Mouse (Mus musculus) mouse trophoblast stem cell (cell line): ENCODE measurements around the gene Rab3gap1.
"Not testable (repeated sequence)": the region's sequence is repeated elsewhere in the genome, so short reads cannot be mapped to it uniquely, and the experiment has no call there.

Experiments used
- in situ Hi-C, 2 experiments: fragments of 300-500 bp; cut with MseI, MboI; formaldehyde crosslinking; loops; 2 replicates in 1 of 2; 3 replicates in 1 of 2; pipeline ENCODE4 v1.15.1; 2025

Rab3gap1 gene

DNA sequence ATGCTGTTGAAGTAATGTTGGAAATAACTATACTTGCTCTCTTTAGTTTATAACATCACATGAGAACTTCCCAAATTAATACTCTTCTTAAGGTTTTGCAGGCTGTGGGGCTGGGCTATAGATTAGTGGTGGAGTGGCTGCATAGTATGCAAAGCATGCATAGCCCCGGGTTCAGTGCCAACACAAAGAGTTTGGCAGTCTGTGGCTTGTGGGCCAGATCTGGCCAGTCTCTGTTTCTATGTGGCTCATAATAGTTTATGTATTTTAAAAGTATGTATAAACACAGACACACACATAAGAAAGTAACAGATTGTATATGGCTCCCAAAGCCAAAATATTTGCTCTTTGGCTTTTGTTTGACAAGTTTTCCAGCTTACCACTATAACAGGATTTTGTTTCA, 47.2 kb downstream of the Rab3gap1 start:
- in situ Hi-C loops: no loop called here

DNA sequence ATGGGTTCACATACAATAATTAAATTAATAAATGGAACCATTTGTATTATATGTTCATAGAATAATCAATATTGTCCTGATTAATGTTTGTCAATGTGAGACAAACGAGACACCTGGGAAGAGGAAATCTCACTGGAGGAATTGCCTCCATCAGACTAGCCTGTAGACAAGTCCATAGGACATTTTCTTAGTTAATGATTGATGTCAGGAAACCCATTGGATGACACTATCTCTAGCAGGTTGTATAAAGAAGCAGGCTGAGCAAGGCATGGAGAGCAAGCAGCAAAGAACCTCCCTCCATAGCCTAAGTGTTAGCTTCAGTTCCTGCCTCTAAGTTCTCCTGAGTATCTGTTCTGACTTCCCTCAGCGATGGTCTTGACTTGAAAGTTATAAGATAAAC, 64.8 kb downstream of the Rab3gap1 start:
- in situ Hi-C loops: no loop called here

DNA sequence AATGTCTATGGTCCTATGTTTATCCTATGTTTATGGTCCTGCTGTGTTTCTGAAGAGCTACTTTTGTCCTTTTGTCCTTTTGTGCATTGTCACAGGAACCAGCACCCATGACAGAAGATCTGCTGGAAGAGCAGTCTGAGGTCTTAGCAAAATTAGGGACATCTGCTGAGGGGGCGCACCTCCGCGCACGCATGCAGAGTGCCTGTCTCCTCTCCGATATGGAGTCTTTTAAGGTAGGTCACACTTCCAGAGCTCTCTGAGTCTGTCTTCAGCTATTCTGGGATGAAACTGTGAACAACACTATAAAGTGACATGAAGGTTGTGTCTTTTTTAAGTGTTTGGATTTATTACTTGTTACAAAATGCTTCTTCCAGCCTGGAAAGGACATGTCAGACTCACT, 65.7 kb downstream of the Rab3gap1 start:
- in situ Hi-C loops: no loop called here

DNA sequence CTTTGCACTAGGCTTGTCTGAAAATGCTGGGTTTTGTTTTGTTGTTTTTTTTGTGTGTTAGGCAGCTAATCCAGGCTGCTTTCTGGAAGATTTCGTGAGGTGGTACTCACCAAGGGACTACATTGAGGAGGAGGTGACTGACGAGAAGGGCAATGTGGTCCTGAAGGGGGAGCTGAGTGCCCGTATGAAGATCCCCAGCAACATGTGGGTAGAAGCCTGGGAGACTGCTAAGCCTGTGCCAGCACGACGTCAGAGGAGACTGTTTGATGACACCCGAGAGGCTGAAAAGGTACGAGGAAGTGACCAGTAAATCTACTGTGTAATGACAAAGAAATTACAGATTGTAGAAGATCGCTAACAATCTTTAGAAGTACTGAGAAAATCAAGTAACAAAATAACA, 68.7 kb downstream of the Rab3gap1 start:
- in situ Hi-C loops: no loop called here

DNA sequence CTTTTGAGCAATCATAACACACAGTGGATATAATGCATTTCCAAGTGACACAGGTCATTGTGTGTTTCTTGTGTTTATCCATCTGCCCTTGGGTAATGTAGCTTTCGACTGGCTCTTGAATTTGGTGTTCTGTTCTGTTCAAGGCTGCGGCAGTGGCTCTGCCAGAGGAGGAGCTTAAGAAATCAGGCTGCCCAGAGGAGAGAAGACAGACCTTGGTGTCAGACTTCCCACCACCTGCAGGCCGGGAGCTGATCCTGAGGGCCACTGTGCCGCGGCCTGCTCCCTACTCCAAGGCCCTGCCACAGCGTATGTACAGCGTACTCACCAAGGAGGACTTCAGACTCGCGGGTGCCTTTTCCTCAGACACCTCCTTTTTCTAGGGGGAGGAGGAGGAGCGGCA, 73.7 kb downstream of the Rab3gap1 start:
- in situ Hi-C loops: no loop called here

DNA sequence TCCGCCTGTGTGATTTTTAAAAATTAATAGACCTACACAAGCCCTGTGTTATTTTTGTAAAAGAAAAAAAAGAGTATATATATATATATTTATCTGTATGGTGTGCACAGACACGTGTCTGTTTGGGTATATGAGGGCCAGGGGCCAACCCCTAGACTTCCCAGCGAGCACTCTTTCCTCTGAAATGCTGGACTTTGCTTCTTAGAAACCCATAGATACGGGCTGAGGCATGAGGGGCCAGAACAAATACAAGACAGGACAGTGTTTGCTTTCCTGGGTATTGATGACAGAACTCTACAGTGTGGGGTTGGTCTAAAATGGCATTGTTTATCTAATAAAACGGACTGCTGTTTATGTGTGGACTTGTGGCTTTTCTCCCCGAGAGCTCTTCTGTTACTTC, 74.9 kb downstream of the Rab3gap1 start:
- in situ Hi-C loops: no loop called here

DNA sequence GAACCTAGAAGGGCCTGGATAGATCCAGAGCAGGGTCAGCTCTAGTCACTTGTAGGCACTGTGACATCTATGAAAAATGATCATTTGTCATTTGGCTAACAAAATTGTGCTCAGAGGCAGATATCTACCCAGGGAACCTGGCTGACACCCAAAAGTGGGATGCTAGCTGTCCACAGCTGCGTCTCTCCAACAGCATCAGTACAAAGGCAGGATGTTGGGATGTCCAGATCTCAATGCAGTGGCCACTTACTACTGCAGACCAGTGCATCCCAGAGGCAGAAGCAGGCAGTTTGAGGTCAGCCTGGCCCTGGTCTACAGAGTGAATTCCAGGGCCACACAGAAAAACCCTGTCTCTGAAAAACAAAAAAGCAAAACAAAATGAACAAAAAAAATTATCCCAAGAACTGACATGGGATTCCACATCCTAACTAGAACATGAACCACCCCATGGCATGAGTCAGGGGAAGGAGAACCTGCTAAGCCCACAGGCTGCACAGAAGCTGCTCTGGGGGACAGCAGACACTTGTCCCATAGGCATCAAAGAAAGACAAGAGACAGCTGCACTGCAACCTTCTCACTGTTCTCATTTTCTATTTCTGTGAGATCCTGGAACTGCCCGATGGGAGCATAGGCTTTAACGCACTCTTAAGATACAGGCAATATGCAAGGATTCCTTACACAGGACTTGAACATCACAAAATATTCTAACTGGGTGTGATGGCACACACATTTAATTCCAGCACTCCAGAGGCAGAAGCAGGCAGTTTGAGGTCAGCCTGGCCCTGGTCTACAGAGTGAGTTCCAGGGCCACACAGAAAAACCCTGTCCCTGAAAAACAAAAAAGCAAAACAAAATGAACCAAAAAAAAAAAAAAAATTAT, 77.4 kb downstream of the Rab3gap1 start:
- in situ Hi-C loops: no loop called here

DNA sequence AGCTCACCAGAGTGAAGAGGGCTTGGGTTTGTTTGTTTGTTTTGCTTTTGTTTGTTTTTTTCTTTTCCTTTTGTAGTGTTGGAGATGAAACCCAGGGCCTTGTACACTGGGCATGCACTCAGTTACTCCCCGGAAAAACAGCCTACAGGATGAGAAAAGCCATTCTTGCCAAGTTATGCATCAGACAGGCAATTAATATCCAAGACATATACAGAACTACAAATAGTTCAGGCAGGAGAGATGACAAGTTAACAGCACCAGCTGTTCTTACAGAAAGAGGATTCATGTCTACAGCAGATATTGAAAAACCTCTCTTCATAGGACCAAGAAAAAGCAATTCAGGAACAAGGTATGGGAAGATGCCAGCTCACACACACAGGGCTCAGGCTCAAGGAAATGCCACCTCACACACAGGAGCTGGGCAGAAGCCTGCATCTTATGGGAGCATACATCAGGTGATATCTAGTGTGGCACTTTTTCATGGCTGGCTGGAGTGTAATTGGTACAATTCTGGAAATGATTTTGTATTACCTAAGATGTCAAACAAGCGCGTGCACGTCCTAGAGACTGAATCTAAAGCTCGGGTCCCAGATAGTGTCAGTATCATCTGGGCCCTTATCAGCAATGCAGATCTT, 78.2 kb downstream of the Rab3gap1 start:
- in situ Hi-C loops: no loop called here

DNA sequence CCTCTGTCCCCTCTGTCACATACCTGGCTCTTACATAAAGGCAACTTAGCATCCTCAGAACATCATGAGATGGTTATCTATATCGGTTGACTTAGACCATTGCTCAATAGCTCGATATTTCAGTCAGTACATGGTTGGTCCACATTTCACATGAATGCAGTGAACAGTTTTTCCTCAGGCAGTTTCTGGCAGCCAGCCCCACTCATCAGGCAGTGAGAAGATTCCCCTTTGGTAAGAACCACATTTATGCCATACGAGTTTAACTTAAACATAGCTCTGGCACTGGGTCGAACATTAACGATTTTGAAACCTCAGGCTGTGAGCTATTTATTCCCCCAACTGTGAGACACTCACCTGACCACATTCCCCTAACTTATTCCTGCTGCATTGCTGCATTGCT, 80.2 kb downstream of the Rab3gap1 start:
- in situ Hi-C loops: no loop called here

DNA sequence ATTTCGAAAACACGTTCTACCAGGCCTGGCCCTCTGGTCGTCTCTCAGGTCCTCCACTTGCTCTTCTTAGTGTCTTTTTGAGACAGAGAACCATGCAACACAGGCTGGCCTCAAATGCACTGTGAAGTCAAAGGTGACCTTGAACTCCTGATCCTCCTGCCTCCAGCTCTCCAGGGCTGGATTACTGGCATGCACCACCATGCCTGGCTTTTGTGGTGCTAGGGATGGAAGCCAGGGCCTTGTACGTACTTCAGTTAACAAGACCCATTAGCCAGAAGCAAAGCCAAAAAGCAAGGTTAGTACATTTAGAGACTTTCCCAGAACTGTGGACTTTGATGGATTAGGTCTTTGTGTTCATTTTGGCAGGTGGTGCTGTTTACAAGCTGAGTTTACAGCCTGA, 83.7 kb downstream of the Rab3gap1 start:
- in situ Hi-C loops: no loop called here

DNA sequence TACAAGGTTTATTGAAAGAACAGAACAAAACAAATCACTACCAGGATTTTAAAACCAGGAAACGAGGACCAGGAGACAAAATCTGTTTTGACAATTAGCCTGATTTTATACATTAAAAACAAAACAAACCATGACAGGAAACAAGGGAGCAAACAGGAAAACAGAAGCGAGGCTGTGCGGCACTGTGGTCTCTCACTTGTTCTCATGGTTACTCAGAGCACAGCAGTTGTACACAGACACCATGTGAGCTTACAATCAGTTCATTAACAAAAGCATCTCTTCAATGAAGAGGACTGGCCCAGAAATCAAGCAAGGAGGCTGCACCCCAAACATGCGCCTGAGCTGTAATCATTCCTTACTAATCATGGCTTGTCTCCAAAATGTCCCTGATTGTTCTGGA, 85.6 kb downstream of the Rab3gap1 start:
- in situ Hi-C loops: not testable (repeated sequence)

DNA sequence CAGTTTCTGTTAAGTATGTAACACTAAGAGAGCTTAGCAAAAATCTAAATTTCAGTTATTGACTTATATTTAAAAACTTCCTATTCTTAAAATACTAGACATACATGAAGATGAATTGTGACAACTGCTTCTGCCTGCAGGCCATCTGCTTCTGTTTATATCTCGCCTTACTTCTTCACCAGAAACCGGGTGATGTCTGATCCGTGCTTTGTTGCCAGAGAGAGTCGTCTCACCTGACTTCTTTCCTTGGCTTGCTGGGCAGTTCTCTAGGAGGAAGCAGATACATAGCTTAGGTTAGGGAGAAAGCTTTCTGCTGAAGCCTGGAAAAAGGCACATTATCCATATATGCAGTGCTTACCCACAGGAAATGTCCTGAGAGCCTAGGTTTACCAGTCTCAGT, 86.2 kb downstream of the Rab3gap1 start:
- in situ Hi-C loops: no loop called here

DNA sequence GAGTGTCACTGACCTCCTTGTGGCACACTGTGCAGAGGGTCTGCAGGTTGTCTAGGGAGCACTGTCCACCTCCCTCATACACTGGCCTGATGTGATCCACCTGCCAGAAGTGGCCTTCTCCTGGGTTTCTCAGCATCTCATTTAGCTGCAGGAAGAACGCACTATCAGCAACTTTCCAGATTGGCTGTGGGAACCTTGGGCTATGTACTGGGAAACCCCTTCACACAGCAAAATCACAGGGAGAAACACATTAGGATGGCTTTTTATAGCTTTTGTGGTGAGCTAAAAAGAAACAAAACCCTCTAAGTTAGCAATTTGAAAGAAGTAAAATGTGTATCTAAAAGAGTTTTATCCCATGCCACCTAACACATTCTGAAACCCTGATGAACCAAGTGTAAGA, 88.0 kb downstream of the Rab3gap1 start:
- in situ Hi-C loops: no loop called here

DNA sequence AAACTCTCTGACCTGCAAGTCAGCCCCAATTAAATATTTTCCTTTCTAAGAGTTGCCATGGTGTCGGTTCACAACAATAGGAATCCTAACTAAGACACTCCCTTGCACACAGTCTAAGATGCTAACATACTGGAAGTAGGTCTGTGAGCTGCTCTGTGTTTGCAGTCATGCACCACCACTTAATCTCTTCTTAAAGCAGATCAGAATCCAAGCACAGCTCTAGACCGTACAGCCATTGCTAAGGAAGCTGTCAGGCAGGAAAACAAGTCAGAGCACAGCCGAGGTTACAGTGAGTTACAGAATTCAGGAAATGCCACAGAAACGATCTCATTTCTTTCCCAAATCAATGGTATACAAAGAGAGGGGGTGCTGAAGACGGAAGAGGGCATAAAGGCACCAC, 90.2 kb downstream of the Rab3gap1 start:
- in situ Hi-C loops: no loop called here

DNA sequence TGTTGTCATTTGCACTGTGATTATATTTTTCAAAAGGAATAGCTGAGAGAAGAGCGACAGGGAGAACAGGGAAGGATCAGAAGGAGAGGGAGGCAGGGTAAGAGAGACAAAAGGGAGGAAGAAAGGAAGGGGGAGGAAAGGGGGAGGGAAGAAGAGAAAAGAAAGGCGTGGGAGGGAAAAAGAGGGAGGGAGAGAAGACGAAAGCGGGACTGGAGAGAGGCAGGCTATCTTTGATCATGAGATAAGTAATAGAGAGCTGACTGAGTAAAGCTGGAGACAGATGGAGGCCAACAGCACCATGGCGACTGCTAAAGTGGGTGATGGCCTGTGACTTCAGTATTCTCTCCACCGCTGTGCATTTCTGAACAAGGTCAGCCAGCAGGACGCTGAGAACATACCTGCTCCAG, 90.7 kb downstream of the Rab3gap1 start:
- in situ Hi-C loops: no loop called here

DNA sequence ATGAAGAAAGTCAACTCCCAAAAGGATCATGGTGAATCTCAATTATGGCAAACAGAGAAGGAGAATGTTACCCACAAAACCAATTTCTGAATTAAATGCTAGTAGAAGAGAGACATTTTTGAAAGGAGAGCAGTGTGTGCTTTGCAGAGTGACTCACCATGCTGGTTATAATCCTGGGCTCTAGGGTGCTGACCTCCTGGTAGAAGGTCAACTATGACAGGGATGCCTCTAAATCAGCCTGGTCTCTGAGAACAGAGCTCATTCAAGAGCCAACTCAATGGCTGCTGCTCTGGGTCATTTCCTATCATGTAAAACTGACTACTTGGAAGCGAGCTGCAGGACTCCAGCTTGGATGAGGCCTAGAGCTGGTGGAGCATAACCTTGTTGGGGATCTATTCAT, 92.6 kb downstream of the Rab3gap1 start:
- in situ Hi-C loops: no loop called here

DNA sequence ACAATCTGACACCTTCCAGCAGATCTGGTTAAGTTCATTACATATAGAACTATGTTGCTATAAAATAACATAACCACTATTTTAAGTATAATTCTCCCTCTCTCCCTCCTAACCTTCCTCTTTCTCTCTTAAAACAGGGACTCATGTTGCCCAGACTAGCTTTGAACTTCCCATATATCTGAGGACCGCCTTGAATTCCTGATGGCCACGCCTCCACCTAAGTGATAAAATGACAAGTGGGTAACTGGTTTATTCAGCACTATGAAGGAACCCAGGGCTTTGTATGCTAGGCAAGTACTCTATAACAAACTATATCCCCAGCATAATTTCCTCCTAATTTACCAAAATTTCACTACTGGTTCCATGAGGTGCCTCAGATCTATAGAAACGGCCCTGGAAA, 94.8 kb downstream of the Rab3gap1 start:
- in situ Hi-C loops: no loop called here

DNA sequence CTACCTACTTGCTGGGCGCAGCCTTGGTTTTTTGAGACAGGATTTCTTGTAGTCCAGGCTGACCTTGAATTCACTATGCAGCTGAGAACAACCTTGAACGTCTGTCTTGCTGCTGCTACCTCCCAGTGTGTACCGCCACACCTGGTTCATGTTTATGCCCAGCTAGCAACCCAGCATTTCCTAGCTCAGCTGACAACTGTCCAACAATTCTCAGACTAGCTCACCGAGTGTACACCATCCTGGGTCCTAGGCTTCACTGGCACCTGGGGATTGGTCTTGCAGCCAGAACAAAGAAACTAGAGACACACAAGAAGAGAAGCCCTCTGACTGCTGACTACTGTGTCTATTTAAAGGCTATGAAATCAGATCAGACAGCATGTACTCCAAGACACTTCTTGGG, 102.3 kb downstream of the Rab3gap1 start:
- in situ Hi-C loops: no loop called here

DNA sequence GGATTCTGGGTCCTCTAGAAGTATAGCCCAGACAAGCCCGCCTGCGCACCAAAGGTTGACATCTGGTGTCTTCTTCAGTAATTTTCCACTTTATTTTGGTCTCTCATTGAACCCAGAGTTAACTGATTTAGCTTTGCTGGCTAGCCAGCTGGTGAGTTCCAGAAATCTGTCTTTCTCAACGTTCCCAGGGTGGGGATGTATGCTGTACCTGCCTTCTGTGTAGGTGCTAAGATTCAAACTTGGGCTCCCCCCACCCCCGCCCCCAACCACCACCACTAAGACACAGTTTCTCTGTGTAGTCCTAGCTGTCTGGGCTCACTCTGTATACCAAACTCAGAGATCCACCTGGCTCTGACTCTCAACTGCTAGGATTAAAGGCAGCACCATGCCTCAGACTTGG, 105.5 kb downstream of the Rab3gap1 start:
- in situ Hi-C loops: no loop called here

DNA sequence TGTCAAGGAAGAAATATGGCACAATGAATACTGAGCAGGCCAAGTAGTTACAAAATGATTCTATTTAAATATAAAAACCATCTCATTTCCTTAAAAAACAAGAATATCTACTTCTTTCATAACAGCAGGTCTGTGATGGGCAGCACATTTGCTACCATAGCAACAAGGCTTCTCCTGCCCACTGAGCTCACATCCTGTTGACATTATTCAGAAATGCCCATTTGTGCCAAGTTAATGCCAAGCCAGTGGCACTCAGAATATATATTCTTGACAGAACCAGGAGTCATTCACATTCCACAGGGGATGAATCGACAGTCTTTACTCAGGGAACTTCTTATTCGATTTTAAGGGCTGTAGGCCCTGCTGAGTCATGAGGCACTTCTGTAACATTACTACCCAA, 107.1 kb downstream of the Rab3gap1 start:
- in situ Hi-C loops: no loop called here

DNA sequence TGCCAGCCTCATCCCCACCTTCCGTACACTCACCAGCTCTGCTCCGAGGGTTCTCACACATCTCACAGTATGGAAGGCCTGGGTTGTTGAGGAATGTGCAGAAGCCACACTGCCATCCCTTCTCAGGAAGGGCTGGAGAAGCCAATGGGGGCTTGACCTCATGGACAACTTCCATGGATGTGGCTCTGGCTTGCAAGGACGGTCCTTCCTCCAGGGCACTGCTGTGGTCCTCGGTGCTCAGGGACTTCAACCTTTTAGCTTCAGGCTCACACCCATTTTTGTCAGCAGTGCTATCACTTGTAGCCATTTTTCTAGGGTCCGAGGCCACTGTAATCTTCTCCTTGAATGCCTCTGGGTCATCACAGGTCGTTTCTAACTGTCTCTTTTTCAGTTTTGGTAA, 107.5 kb downstream of the Rab3gap1 start:
- in situ Hi-C loops: no loop called here

DNA sequence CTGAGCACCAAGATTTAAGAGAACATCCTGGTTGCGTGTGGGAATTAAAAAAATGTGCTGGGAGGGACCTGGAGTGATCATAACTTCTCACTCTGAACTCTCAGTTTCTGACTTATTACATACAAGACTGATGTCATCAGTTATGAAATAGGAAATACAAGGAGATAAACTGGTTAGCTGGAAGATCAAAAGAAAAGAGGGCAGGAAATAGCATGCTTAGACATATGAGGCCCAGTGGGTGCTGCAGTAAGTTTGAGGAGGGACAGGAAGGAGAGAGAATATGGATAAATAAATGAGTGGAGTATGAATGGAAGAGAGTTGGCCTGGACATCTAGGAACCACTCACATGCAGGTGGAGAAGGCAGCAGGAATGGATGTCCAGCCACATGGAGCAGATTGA, 109.6 kb downstream of the Rab3gap1 start:
- in situ Hi-C loops: no loop called here

DNA sequence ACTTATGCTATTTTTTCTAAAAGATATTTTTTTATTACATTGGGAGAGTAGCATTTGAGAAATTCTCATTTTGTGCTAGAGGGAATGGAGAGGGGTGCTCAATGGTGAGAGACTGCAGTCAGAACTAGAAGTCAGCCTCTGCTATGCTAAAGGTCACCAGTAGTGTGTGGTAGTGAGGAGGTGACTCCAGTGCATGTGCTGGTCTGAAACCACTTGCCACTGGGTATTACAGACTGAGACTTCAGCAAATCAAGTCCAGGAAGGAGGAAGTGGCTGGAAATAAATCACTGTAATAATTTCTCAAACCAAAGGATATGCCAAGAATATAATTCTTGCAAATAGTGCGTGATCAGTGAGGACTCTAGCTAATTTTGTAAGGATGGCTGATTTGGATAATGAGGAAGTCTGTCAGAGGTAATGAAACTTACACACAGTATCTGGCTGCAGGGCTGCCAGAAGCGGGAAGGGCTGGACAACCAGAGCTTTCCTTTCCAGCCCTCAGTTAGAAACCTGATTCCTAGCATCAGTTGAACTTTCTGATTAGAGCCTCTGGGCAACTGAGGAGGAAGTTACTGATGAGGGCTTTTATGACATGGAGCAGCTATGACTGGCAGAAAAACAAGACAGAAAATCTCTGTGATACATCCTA, 112.5 kb downstream of the Rab3gap1 start:
- in situ Hi-C loops: no loop called here
